Mouse (Mus musculus): ENCODE results near the gene Snx30. TPM values are rescaled to one million over a fixed set of nuclear protein-coding genes. Genes with fewer than 3 reads are reported as not detected.

Gene Snx30
- polyA plus RNA-seq, 1 experiment, result 1.3 TPM

Other genes with a start within 250 kb of the Snx30 start
- gene Hsdl2, start 224.3 kb upstream of the Snx30 start, polyA plus RNA-seq (2012; rRNA removed), result 6.2 and 8.7 TPM in 2 replicates
- gene E130308A19Rik, start 179.6 kb upstream of the Snx30 start, polyA plus RNA-seq (2012; rRNA removed), result 2.7 and 4.7 TPM in 2 replicates
- gene Inip, start 4.3 kb upstream of the Snx30 start, polyA plus RNA-seq (2012; rRNA removed), result 7.7 and 8.3 TPM in 2 replicates
- not detected in 2 replicates for gene Slc46a2, start 109.2 kb downstream of the Snx30 start, polyA plus RNA-seq (2012; rRNA removed)
- gene Mup4, start 154.9 kb downstream of the Snx30 start, polyA plus RNA-seq (2012; rRNA removed), result not detected in 2 replicates
- gene Mup6, start 158.5 kb downstream of the Snx30 start, polyA plus RNA-seq (2012; rRNA removed), result not detected in 2 replicates